Mouse (Mus musculus) large intestine, adult 2 months (tissue): ENCODE data around the gene Ttc41. TPM values are rescaled to one million over a fixed set of nuclear protein-coding genes. Genes with fewer than 3 reads are reported as not detected.

Experiments
- DNase-seq: peaks from one replicate; pipeline ENCODE4 v3.0.0-alpha.2; 2012; ENCODE audit warnings: low read depth, low spot score
- WGBS: fragments of 180-500 bp; shearing (Covaris S2); methylation state at CpG from one replicate; pipeline ENCODE4 v1.1.7; 2018; 5-methylcytosine and 5-hydroxymethylcytosine counted together
- polyA plus RNA-seq: library from polyadenylated mRNA; depleted of rRNA; stranded (reverse); fragments of >200 nt; gene quantifications from 2 replicates; pipeline ENCODE4 v1.2.3, GENCODE M21; 2012

Ttc41 gene
- polyA plus RNA-seq, 1 experiment, result 0.74 TPM

DNA sequence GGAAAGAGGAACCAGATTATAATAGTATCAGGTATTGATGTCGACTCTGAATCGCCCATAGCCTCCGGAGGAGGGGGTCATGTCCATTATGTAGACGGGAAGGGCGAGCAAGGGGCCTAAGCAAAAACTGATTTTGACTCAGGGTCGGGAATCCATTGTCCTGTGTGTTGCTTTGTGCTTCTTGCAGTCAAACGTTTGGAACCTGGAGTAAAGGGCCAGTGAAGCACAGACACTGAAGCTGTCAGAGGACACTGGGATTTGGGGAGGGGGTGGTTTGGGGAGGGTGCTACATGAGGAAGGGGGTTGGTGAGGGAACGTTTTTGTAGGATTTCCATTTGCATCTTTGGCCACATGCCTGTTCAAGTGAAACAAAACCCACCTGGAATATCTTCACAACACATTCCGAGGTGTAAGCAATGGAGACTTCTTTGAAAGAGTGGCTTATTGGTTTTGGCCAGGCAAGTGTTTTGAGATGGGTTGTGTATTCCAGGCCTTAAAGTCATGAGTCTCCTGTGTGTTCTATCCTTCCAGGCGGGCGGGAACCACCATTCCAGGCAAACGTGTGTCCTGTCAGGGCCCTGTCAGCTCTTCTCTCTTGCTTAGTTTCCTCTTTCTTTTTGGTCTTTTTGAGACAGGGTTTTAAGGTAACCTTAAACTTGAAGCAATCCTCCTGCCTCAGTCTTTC is 74.3 kb downstream of the Ttc41 start:
- no peak for DNase-seq
- WGBS, result 23% methylated on average over 12 of the region's 12 CpGs

DNA sequence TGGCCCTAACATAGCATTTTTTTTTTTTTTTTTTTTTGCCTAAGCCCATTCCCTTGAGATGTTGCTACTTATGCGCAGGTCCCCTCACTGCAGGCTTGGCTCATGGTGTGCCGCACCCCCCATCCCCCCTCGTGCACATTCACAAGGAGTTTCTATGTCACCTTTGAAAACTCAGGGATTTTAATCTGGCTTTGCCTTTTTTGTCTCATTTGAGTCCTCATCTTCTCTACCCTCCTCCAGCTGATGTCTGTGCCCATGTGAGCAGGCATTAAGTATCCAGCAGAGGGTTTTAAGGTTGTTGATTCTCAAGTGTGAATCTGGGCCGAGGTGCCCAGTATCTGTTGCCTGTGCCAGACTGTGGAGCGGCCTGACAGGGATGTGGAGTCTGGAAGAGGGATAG is 76.0 kb downstream of the Ttc41 start:
- DNase-seq, result no peak
- 71% methylated on average over 5 of the region's 5 CpGs for WGBS

DNA sequence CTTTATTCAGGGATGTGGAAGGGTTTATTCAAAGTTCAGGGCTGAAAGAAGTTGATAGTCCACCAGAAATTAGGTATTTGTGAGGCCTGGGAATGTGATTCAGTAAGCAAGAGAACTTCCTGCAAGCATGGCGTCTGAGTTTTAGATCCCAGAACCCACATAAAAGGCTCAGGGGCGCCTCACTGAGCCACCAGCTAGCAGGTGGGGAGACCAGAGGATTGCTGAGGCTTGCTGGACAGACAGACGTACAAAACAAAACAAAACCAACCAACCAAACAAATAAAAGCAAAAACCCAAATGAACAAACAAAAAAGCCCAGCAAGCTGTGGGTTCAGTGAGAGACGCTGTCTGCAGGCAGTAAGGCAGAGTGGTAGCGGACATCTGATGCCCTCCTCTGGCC is 77.0 kb downstream of the Ttc41 start:
- DNase-seq, result no peak
- WGBS, result 43% methylated on average over 5 of the region's 5 CpGs

DNA sequence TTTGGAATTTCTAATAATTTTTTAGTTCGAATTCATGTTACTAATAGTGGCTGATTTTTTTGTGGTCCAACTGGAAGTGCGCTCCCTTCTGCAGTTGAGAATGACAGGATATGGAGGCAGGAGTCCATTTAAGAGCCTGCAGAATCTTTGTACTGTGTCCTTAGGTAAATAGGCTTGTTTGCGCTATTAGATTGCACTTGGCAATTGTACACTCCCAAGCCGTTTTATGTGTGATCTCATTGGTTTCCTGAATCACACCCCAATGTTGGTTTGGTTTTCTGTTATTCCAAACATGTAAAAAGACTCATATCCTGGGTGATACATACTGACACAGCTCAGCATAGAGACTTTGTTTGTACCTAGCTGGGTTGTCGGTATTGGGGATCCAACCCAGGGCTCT is 78.0 kb downstream of the Ttc41 start:
- WGBS, result 33% methylated on average over 5 of the region's 5 CpGs
- no peak for DNase-seq

DNA sequence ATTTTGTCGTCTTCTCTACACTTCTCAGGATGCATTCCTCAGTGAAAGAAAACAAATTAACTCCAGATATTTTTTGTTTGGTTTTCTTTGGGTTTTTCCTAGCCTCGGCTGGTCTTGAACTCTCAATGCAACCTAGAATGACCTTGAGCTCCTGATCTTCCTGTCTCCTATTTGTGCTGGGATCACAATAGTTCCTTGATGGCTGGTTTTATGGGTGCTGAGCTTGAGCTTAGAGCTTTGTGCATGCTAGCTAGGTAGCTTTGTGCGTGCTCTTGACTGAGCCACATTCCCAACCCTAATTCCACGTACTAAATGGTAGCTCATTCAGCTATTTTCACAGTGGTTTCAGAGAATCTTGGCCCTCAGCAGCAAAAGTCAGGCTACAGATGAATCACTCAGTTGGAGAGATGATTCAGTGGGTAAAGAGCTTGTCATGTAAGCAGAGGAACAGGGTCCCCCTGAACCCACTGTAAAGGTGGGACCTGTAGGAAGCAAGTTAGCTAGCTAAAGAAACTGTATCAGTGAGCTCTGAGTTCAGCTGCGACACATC is 78.6 kb downstream of the Ttc41 start:
- DNase-seq, result no peak
- WGBS, result 68% methylated on average over 5 of the region's 5 CpGs

DNA sequence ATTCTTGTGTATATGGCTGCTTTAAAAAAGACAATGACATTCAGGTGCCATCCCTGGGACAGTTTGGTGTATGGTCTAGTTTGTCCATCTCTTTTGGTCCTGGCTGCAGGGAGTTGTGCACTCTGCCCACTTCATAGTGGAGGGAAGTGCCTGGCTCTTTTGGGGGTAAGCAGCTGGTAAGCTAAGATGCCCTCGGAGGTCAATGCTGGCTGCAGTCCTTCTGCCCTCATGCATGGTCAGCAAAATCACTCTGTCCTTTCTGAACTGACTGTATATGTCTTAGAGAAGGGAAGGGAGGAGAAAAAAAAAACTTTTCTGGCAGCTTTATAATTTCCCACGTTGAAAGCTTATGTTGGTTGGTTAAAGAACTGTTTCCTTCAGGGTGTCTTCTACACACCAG is 79.8 kb downstream of the Ttc41 start:
- WGBS, result 53% methylated on average over 2 of the region's 2 CpGs
- no peak for DNase-seq

DNA sequence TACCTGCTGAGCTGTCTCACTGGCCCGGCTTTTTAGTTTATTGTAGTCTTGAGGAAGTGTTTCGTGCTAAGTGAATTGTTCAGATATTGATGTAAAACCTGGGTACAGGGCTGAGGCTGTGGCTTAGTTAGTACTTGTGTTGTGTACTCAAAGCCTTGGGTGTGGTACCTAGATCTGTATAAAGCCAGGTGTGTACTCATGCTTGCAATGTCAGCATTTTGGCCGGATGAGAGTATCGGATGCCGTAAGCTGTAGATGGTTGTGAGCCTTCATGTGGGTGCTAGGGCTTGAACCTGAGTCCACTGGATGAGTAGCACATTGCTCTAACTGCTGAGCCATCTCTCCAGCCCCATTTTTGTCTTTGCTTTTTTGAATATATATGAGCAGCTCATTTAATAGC is 80.5 kb downstream of the Ttc41 start:
- WGBS, result 34% methylated on average over 5 of the region's 5 CpGs
- no peak for DNase-seq

DNA sequence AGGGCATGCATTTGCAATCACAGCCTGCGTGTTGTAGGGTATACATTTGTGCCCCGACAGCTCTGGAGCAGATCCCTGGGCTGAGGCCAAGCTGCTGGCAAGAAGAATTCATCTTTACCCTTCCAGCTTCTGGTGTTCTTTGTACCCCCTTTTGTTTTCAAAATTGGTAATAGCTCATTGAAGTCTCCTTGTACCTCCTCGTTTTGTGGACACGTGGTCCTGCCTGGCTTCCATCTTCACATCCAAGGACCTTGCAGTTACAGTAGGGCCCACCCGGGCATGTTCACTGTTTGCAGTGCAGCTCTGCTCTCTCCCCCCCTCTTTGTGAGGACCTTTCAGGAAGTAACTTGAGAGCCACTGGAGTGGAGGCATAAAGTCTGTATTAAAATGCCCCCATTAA is 82.6 kb downstream of the Ttc41 start:
- WGBS, result 66% methylated on average over 5 of the region's 5 CpGs

DNA sequence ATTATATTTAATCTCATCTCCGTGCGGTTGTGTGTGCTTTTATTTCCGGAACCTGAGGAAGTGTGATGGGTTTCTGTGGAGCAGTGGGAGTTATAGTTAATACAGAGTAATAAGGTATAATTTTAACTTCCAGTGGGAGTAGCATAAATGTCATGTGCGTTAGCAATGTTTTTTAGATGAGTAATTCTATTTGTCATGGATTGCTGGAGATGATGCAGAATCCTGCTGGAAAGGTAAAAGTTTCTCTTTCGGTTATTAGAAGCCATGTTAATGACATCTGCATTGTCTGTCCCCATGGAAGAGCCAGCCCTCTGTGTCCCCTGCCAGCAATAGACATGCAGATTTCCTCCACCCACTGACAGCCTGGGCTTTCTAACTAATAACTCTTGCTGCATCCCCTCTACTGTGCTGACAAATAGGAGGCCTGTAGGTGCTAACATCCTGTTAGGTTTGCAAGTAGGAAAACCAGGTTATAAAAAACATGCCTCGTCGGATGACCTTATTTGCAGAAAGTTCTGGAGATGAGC is 83.6 kb downstream of the Ttc41 start:
- 87% methylated on average over 7 of the region's 7 CpGs for WGBS
- DNase-seq, result no peak

More for the DNA sequence above, 82.6 kb downstream of the Ttc41 start:
- no peak for DNase-seq

DNA sequence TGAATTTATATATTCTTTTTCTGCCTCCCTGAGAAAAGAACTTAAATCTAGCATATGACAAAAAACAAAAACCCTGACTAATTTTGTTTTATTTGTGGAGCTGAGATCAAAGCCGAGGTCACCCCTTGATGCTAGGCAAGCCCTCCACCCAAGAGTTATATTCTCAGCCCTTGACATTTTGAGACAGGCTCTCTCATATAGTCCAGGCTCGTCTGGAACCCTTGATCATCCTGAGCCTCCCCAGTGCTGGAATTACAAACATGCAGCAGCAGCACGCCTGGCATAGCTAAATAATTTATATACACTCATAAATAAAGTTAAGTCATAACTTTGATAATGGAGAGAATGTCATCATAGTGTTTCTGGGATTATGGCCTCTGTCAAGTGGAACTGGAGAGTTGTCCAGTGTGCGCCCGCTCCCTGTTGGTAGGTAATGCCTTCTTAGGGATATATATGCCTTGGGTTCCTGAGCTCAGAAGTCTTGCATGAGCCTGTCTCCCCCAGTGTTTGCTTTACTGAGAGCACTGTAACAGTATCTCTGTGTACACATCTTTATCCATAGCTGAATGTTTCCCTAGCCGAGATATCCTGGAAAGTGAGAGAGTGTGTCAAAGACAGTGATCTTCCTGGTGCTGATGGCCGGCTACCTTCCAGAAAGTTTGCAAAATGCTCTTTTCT is 86.0 kb downstream of the Ttc41 start:
- WGBS, result 74% methylated on average over 7 of the region's 7 CpGs
- no peak for DNase-seq

DNA sequence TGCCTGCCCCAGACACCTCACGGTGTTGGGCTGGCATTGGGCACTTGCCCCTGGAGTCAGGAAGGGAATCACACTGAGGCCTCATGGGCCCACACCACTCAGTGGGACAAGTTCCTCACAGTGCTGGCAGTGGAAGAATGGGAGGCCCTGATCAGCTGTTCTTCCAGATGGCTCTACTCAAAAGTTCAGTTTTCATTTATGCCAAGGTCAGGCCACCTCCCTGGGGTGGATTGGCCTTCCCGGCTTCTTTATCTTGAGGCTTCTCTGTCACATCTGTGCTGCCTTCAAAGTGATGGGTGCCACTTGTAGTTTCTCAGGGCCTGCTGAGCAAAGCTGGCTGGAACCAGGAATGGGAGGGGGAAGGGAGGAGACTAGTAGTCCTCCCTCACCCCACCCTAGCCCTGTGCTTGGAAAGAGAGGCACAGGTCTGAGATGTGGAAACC is 87.9 kb downstream of the Ttc41 start:
- WGBS, result 63% methylated on average over 2 of the region's 2 CpGs
- no peak for DNase-seq

DNA sequence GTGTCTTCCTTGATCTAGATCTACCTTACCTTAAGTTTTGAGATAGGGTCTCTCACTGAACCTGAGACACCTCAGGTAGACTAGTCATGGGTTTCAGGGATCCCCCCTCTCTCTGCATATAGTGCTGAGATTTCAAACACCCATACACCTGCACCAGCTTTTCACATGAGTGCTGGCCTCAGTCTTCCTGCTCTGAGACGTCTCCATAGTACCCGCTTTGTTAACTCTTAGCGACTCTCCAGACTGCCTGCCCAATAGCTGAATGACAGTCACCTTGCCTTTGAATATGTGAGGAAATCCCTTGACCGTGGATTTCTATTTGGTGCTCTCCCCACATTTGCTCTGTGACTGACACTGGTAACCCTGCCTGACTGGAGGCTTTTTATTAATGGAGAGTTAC is 88.6 kb downstream of the Ttc41 start:
- no peak for DNase-seq
- WGBS, result 89% methylated on average over 4 of the region's 4 CpGs

DNA sequence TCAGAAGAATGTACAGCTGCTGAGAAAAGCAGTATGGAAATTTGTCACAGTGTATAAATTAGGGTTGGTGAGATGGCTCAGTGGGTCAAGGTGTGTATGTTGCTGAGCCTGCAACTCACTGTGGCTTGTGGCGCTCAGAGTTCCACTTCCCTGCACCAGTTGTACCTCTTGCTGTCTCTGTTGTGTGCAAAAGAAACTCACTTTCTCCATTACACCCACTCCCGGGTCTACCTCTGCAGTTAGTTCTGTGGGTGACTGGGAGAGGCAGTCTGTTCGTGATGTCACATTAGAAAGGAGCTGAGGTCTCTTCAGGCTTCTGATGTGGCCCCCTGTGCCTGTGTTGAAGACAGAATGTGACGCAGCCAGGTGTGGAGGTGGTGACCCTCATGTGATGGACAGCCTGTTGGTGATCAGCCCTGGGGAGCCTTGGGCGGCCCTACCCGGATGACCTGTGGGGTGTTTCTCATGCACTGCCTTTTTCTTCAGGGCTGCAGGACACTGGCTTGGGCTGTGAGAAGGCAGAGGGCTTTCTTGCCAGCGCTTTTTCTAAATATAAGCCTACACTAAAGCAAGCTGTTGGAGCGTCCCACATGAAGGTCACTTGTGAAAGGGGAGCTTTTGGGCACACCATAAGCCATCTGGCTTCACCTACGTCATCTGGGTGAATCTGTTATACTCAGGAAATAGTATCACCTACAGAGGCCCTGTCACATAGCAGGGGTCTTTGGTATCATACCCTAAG is 89.4 kb downstream of the Ttc41 start:
- no peak for DNase-seq
- 91% methylated on average over 9 of the region's 9 CpGs for WGBS

DNA sequence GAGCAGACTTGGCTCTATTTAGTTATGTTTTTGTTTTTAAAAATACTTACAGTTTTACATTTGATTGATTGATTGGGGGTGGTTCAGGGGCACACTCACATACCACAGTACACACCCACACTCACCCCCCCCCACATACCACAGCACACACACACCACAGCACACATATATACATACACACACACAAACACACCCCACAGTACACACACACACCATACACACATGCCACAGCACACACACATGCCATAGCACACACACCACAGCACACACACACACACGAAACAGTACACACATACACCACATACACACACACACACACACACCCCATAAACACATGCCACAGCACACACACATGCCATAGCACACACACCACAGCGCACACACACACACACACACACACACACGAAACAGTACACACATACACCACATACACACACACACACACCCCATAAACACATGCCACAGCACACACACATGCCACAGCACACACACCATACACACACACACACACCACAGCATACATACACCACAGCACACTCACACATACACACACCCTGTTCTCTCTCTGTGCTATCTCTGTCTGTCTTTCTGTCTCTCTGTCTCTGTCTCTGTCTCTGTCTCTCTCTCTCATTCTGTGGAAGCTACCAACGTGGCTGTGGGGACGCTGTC is 90.6 kb downstream of the Ttc41 start:
- no peak for DNase-seq
- WGBS, result 94% methylated on average over 5 of the region's 5 CpGs

DNA sequence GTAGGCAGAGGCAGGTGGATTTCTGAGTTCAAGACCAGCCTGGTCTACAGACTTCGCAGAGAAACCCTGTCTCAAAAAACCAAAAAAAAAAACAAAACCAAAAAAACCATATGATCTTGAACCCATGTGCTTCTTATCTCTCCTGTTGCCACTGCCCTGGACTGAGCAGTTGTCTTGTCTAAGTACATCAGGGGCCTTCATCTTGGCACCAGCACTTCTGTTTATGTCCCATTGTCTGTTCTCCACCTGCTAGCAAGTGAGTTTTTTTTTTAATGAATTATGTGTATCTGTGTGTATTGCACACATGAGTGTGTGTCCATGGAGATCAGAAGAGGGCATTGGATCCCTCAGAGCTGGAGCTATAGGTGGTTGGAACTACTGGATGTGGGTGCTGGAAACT is 101.8 kb downstream of the Ttc41 start:
- 95% methylated on average over 1 of the region's 1 CpGs for WGBS
- DNase-seq, result no peak

DNA sequence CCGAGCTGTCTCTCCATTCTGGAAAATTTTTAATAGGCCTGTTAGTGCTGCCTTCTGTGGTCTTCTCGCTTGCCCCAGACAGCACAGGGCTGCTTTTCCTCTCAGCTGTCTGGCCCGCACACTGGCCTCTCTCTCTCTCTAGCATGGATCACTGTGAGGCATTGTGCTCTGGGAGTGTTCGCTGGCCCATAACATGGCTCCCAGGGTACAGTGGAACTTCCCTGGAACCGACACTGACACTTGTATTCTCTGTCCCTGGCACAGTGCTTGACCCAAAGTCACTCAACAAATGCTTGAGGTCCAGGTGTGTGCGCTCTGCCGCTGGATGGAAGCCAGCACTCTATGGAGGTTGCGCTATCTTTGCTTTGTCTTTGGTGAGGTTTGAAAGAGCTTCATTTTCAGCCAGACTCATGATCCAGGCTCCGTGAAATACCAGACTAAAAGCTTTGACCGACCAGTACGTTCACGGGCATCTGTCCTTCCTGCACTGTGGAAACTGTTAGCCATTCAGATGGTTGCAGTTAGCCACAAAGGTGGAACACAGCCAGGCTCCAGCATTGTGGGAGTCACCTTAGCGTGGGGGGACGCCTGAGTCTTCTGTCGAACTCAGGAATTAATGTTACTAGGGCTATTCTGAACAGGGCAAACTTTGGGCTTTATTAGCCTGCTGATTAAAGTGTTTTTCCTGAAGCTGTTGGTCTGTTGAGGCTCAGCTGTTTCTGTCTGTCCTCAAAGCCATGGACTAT is 102.6 kb downstream of the Ttc41 start:
- DNase-seq, result no peak
- WGBS, result 81% methylated on average over 15 of the region's 15 CpGs

DNA sequence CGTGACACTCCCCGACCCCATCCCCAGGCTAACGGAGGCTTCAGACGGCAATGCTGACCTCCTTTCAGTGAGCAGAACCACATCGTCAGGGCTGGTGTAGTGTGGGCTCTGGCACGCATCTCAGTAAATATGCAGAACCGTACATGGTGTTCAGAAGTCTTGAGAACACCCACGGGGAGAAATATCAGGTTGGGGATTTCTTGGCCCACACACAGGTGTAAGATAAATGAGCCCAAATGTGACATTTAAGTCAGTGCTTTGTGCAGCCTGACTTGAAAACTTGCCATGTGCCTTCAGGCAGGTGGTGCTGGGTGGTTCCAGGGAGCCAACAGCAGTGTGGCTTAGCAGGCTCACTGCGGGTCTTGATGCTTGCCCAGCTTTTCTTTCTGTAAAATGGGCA is 104.4 kb downstream of the Ttc41 start:
- 87% methylated on average over 9 of the region's 9 CpGs for WGBS
- no peak for DNase-seq

DNA sequence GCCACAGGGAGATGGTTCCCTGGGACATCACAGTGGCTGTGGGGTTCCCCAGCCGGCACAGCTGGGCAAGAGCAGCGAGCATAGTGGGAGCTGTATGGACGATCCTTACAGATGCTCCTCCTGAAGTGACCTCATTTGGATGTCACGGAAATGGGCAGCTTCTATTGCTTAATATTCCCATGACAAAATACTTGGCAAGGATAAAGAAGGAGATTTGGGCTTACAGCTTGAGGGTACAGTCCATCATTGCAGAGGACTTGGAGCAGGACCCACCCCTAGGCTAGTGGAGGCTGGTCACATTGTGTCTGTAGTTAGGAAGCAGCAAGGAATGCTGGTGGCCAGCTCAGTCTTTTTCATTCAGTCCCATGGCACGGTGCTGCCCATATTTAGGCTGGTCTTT is 105.0 kb downstream of the Ttc41 start:
- no peak for DNase-seq
- 79% methylated on average over 5 of the region's 5 CpGs for WGBS
